Mouse (Mus musculus) bone marrow, adult 2 months (tissue): ENCODE measurements around the gene Tbc1d1.

ENCODE experiments used
- CTCF ChIP-seq: fragments of 200-500 bp; IDR thresholded peaks from 2 replicates; pipeline ENCODE4 v1.5.1; 2011; ENCODE audit warnings: low read length, control low read depth; ENCODE audit not compliant: control insufficient read depth, insufficient read depth
- POLR2A ChIP-seq: fragments of 200-500 bp; IDR thresholded peaks from 2 replicates; pipeline ENCODE4 v1.6.1; 2011; ENCODE audit warnings: low read depth, mild to moderate bottlenecking, control low read depth, low read length, borderline replicate concordance; ENCODE audit not compliant: control insufficient read depth

DNA sequence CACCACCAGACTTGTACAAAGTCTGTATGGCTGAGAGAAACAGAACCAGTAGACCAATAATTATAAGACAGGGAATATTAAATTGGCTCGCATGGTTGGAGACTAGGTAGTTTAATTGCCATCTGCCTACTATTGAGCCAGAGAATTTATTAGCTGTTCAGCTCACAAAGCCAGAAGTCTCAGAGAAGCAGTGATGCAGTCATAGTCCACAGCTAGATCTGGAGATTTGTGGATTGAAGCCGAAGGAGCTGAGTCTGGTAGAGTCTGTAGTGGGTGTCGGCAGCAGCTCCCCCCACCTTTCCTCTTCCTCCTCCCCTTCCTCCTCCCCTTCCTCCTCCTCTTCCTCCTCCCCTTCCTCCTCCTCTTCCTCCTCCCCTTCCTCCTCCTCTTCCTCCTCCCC, 184.3 kb downstream of the Tbc1d1 start:
- TF ChIP-seq POLR2A, result no peak
- TF ChIP-seq CTCF, result no peak
